Comparison of ENCODE assay signal across 8 mouse cellular contexts in genomic region chr2:152788892-152789421, GRCm38 (mm10). TPM values are rescaled to one million over a fixed set of nuclear protein-coding genes. Genes with fewer than 3 reads are reported as not detected.
A peak's percentile ranks its signal among the peaks of the same experiment; 100 is the strongest.
DNase-seq lines count a peak whose midpoint lies in the region; ATAC-seq lines count a peak whose summit lies in the region.

No protein-coding gene starts in this region.

- DNase-seq in left cerebral cortex, adult 18-20 months (ENCODE audit: low spot score in 2 of 2), result peak; percentile 36 to 49
- no peak for DNase-seq in left cerebral cortex, adult 11 months (ENCODE audit: low spot score)
- DNase-seq in c-Kit-positive CD71-positive TER-119-negative erythroid progenitor cells, embryonic 14.5 days (ENCODE audit: low read depth), result peak; percentile 76
- DNase-seq in kidney, postnatal 14 days, result peak; percentile 51
- DNase-seq in lung, postnatal 14 days, result peak; percentile 69
- no peak for DNase-seq in T-cell, adult 2 months (ENCODE audit: low spot score)

- H3K4me1 ChIP-seq in heart, embryonic 16.5 days (ENCODE audit: control insufficient read depth, insufficient read depth, low read length), result peaks cover 75% of the 10 kb centered on the region
- H3K4me1 ChIP-seq in stomach, embryonic 15.5 days, result peaks cover 39% of the 10 kb centered on the region

- no peaks in the 10 kb centered on the region for H3K36me3 ChIP-seq in heart, embryonic 16.5 days (ENCODE audit: control insufficient read depth, insufficient read depth)
- H3K36me3 ChIP-seq in stomach, embryonic 15.5 days, result no peaks in the 10 kb centered on the region

- H3K4me3 ChIP-seq in heart, embryonic 16.5 days (ENCODE audit: low read length), result no peak overlapping the region
- H3K4me3 ChIP-seq in stomach, embryonic 15.5 days (replicated peaks), result no peak overlapping the region

- H3K4me2 ChIP-seq in heart, embryonic 16.5 days (ENCODE audit: low read depth, low read length), result peak overlapping the region; percentile 44
- H3K4me2 ChIP-seq in stomach, embryonic 15.5 days, result peak overlapping the region; percentile 14; the same call in 1 of the 2 replicates

- H3K9ac ChIP-seq in heart, embryonic 16.5 days (ENCODE audit: low read length), result peak overlapping the region; percentile 51; the same call in 1 of the 2 replicates
- H3K9ac ChIP-seq in stomach, embryonic 15.5 days, result no peak overlapping the region

- H3K27me3 ChIP-seq in heart, embryonic 16.5 days (ENCODE audit: control insufficient read depth, insufficient read depth, low read length), result no peaks in the 10 kb centered on the region
- no peaks in the 10 kb centered on the region for H3K27me3 ChIP-seq in stomach, embryonic 15.5 days (replicated peaks)

- peak; percentile 28; the same call in 1 of the 2 replicates for ATAC-seq in heart, embryonic 16.5 days (replicated peaks; ENCODE audit: extremely low read depth, insufficient read depth, low FRiP score)
- peak; percentile 89 for ATAC-seq in stomach, embryonic 15.5 days (ENCODE audit: insufficient read depth, low FRiP score, low read depth)

- WGBS in heart, embryonic 16.5 days, result 10% methylated on average over 6 of the region's 6 CpGs
- WGBS in stomach, embryonic 15.5 days, result 50% methylated on average over 6 of the region's 6 CpGs

- H3K9me3 ChIP-seq in heart, embryonic 16.5 days (replicated peaks; ENCODE audit: control insufficient read depth, low read length), result no peaks in the 10 kb centered on the region
- no peaks in the 10 kb centered on the region for H3K9me3 ChIP-seq in stomach, embryonic 15.5 days

- peak overlapping the region; percentile 86 for H3K27ac ChIP-seq in heart, embryonic 16.5 days (ENCODE audit: low read length)
- peak overlapping the region; percentile 75 for H3K27ac ChIP-seq in stomach, embryonic 15.5 days

RNA-seq across cellular contexts. Expression of gene Cox4i2, which starts 35.0 kb away (rescaled TPM):
- total RNA-seq in left cerebral cortex, adult 18-20 months (2021), result 1 to 10 TPM; 2.7 to 2.8 TPM
- 26.7 and 30.9 TPM in 2 replicates for polyA plus RNA-seq in heart, embryonic 16.5 days (2015; fragmentation: Nextera tagmentation; extraction: Ambion mirVana)
- polyA plus RNA-seq in stomach, embryonic 15.5 days (2015; fragmentation: Nextera tagmentation; extraction: Ambion mirVana), result 19.0 and 19.5 TPM in 2 replicates

RNA-seq across cellular contexts. Expression of gene Bcl2l1, which starts 42.6 kb away (rescaled TPM):
- 100 to 1,000 TPM; 124 to 130 TPM for total RNA-seq in left cerebral cortex, adult 18-20 months (2021)
- polyA plus RNA-seq in heart, embryonic 16.5 days (2015; fragmentation: Nextera tagmentation; extraction: Ambion mirVana), result 70.5 and 74.3 TPM in 2 replicates
- polyA plus RNA-seq in stomach, embryonic 15.5 days (2015; fragmentation: Nextera tagmentation; extraction: Ambion mirVana), result 69.8 and 75.7 TPM in 2 replicates

RNA-seq across cellular contexts. Expression of gene Id1, which starts 52.9 kb away (rescaled TPM):
- 10 to 100 TPM; 20.6 to 27.2 TPM for total RNA-seq in left cerebral cortex, adult 18-20 months (2021)
- 56.3 and 64.5 TPM in 2 replicates for polyA plus RNA-seq in heart, embryonic 16.5 days (2015; fragmentation: Nextera tagmentation; extraction: Ambion mirVana)
- 117 and 138 TPM in 2 replicates for polyA plus RNA-seq in stomach, embryonic 15.5 days (2015; fragmentation: Nextera tagmentation; extraction: Ambion mirVana)

RNA-seq across cellular contexts. Expression of gene Tpx2, which starts 58.8 kb away (rescaled TPM):
- total RNA-seq in left cerebral cortex, adult 18-20 months (2021), result 1 to 10 TPM; 2.0 to 2.4 TPM
- 45.4 and 55.1 TPM in 2 replicates for polyA plus RNA-seq in heart, embryonic 16.5 days (2015; fragmentation: Nextera tagmentation; extraction: Ambion mirVana)
- polyA plus RNA-seq in stomach, embryonic 15.5 days (2015; fragmentation: Nextera tagmentation; extraction: Ambion mirVana), result 66.5 TPM in 2 replicates

Comparison
In these comparisons a context has a peak if more than half of its experiments do, and no peak if none do; other contexts are left out.
1. DNase-seq: peak in left cerebral cortex, adult 18-20 months (2 of 2), c-Kit-positive CD71-positive TER-119-negative erythroid progenitor cells, embryonic 14.5 days (single experiment), kidney, postnatal 14 days (single experiment) and lung, postnatal 14 days (single experiment); none in left cerebral cortex, adult 11 months (single experiment) and T-cell, adult 2 months (single experiment).